Mouse (Mus musculus): ENCODE results near the gene Slamf9. TPM values are rescaled to one million over a fixed set of nuclear protein-coding genes. Genes with fewer than 3 reads are reported as not detected.

The Slamf9 gene
- total RNA-seq, 2 experiments from 2014 or later: 3.4 to 5.0 TPM

- DNase-seq (ENCODE audit: low spot score in 2 of 2): no peak
Measured at GRCm38 (mm10) chr1:172458041-172458440, 17.1 kb upstream of the Slamf9 start.

DNA sequence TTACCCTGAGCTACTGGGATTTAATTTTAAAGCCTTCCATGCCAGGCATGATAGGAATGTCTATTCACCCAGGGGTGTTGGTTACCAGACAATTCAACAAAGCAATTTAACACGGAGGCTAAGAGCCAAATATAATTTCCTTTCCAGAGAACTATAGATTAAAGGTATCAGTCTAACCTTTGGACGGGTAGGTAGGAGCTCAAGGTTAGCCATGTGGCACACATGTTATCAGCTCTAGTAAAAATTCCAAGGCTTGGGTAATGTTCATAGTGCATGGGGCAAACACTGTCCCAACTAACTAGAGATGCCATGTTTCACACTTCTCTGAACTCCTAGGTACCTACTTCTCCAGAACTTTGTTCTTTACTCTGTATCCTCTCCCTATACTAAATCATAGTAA lies 13.6 kb upstream of the Slamf9 start:
- DNase-seq (ENCODE audit: low spot score in 2 of 2): no peak

DNA sequence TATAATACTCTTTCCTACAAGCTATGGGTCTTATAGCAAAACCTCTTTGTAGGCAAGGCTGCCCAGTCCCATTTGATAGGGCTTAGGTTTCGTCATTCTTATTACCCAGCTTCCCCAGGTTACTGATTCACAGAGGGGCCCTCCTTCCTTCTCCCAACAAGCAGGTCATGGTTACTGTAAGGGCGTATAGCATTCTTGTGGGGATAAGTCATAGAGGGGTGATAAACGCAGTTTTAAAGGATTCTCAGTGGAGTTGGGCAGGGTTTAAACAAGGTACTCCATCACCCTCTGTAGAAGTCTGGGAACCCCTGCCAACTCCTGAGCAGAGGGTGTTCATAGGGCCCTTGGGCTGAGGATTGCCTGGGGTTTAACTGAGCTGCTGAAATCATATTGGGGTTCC lies 12.6 kb upstream of the Slamf9 start:
- DNase-seq (ENCODE audit: low spot score in 2 of 2): no peak

GRCm38 (mm10) chr1:172463387-172464333 lies 11.5 kb upstream of the Slamf9 start:
- DNase-seq (ENCODE audit: low spot score in 2 of 2): no peak

DNA sequence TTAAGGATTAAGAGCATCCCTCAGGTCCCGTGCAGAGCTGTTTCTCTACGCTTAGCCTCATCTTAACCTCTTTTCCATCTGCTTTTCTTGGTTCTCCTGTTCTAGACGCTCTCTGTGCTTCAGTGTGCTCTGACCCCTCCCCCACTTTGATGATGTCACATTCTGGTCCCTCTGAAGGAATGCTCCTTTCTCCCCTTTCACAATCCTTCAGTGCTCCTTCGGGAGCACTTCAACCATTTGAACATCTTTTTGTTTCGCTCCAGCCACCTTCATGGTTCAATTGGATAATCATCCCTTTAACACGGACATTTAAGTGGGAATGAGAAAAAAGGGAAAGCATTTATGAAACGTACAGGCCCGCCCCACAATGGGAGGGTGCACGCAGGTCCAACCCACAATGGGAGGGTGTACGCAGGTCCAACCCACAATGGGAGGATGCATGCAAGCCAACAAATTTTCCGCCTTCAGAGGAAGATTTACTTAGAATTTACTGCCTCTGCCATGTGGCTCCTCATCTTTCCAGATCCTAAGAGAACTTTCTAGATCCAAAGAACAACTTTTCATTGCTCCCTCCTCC lies 6.8 kb upstream of the Slamf9 start:
- no peak for DNase-seq (ENCODE audit: low spot score in 2 of 2)

GRCm38 (mm10) chr1:172469373-172469772 lies 5.8 kb upstream of the Slamf9 start:
- no peak for DNase-seq (ENCODE audit: low spot score in 2 of 2)

GRCm38 (mm10) chr1:172469810-172470448 lies 5.2 kb upstream of the Slamf9 start:
- DNase-seq (ENCODE audit: low spot score in 2 of 2): no peak

DNA sequence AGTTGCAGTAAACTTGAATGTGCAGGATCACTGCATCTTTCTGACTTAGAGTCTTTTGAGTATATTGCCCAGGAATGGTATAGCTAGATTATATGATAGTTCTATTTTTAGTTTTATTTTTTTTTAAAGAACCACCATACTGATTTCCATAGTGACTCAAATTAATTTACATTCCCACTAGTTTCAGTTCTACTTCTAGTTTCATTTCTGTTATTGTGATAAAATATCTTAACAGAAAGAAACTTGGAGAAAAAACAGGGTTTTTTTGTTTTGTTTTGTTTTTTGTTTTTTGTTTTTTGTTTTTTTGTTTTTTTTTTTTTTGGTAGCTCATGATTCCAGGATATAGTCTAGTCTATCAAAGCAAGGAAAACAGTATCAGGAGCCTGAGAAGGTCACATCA lies 2.2 kb upstream of the Slamf9 start:
- no peak for DNase-seq (ENCODE audit: low spot score in 2 of 2)

DNA sequence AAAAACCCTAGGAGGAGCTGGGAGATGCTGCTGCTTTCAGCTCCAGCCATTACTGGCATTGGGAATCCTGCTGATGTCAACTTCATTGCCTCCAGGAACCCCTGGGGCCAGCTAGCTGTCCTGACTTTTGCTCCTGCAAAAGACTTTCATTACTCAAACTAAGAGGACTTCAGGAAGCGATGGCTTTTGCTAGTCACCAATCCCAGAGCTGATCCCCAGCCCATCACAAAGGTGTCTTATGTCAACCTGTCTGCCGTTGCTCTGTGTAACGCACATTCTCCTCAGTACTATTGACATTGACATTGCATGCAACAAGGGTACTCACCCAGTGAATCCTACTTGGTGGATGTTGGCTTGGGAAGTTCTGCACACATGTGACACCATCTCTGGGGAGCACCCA lies 962 bp upstream of the Slamf9 start:
- DNase-seq (ENCODE audit: low spot score in 2 of 2): no peak

DNA sequence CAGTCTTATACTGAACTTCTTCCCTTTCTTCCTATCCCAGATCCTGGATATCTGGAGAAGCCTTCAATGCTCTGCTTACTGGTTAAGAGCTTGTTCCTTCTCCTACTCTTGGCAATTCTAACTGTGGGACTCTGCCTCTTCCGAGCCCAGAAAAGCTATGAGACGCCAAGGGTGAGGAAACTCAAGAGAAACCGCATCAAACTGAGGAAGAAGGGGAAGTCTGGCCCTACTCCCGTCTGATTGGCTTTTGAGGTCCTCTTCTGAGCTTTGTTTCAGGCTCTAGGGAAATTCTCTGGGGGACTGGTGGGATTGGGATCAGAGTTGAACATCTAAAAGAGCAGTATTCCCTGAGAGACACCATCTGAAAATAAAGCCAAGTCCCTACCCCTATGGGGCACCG lies 2.9 kb downstream of the Slamf9 start:
- no peak for DNase-seq (ENCODE audit: low spot score in 2 of 2)

- no peak for DNase-seq (ENCODE audit: low spot score in 2 of 2)
Measured at GRCm38 (mm10) chr1:172480376-172480775, 5.2 kb downstream of the Slamf9 start.

GRCm38 (mm10) chr1:172481111-172481510 lies 6.0 kb downstream of the Slamf9 start:
- DNase-seq (ENCODE audit: low spot score in 2 of 2): no peak

- peak; percentile 58 to 72 for DNase-seq (ENCODE audit: low spot score in 2 of 2)
Measured at GRCm38 (mm10) chr1:172481540-172482280, 6.6 kb downstream of the Slamf9 start, which contains the start of gene Igsf9. TSS of gene Igsf9 (plus strand) at chr1:172481788.

- no peak for DNase-seq (ENCODE audit: low spot score in 2 of 2)
Measured at GRCm38 (mm10) chr1:172482518-172483360, 7.6 kb downstream of the Slamf9 start.

- DNase-seq (ENCODE audit: low spot score in 2 of 2): no peak
Measured at GRCm38 (mm10) chr1:172483361-172483660, 8.2 kb downstream of the Slamf9 start.

GRCm38 (mm10) chr1:172484236-172484635 lies 9.1 kb downstream of the Slamf9 start:
- DNase-seq (ENCODE audit: low spot score in 2 of 2): no peak

- DNase-seq (ENCODE audit: low spot score in 2 of 2): no peak
Measured at GRCm38 (mm10) chr1:172484671-172485070, 9.5 kb downstream of the Slamf9 start.

GRCm38 (mm10) chr1:172485821-172486220 lies 10.7 kb downstream of the Slamf9 start:
- DNase-seq (ENCODE audit: low spot score in 2 of 2): no peak

DNA sequence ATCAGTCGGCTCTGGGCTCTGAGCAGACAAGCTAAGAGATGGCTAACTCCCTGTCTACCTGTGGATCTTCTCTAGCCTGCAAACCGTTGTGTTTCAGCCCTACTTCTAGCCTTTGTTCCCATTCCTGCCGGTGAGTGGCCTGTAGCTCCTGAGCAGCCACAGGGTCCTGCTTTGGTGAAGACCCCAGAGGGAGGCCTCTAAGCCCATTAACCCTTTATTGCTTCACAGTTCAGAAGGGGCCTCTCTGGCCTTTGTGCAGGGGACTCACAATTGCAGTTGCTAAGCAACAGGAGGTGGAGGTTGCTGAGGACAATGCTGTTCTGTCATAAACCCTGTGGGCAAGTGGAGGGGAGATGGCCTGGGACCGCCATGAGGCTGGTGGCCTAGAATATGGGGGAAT lies 11.1 kb downstream of the Slamf9 start:
- no peak for DNase-seq (ENCODE audit: low spot score in 2 of 2)

DNA sequence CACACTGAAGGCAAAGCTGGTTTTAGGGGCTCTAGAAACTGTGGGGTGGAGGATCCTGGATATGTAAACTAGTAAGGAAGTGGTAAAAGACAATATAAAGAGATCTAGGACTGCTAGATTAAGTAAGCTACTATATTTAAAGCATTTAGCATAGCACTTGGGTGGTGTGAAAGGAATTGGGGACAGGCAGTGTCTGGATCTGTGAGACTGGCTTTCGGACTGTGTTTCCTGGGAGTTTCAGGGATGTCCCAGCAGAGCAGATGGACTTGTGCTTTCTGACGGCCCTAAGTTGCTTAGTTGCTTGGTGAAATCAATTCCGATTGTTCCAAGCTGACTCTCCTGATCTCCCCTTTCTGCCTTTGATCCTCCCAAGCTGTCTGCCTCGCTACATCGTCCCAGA lies 11.5 kb downstream of the Slamf9 start:
- no peak for DNase-seq (ENCODE audit: low spot score in 2 of 2)

DNA sequence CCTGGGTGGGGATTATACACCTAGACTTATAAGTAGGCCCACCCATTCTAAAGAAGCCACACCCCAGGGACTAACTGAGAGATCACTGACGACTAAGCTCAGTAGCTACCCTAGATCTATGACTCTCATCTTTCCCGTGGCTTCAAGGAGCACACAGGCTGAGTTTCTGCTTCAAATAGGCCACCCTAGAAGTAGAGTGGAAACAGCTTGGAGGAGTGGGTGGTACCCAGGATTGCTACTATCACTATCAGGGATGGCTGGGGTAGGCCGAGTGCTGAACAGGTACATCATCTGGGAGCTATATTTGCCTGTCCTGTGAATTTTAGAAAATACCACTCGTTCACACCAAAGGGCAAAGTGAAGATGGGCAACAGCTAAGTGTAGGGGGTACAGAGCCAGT lies 12.7 kb downstream of the Slamf9 start:
- no peak for DNase-seq (ENCODE audit: low spot score in 2 of 2)

Data from adrenal gland, adult 18-20 months (tissue).